Mouse (Mus musculus) neural tube, embryonic 13.5 days (tissue): ENCODE measurements at regions not wholly inside any gene's neighbourhood (a gene's known extent, or its start where the extent isn't known, plus 50 kb on each side); places are given as distances from the start of the nearest gene placed in this dataset.
A peak's percentile ranks its signal among the peaks of the same experiment; 100 is the strongest.

Experiments used
- ATAC-seq: fragments of 200-750 bp; cut with Nextera tagmentation; 2 replicates; pipeline ENCODE4 v1.8.0; 2017; ENCODE audit warnings: low read depth, mild to moderate bottlenecking, moderate TSS enrichment, moderate library complexity
- H3K27ac ChIP-seq: fragments of 300-500 bp; sonication (generic); replicated peaks from 2 replicates; pipeline ENCODE4 v1.5.1; 2015; ENCODE audit warnings: moderate library complexity, mild to moderate bottlenecking, inconsistent platforms
- H3K27me3 ChIP-seq: fragments of 300-500 bp; sonication (generic); 2 replicates; pipeline ENCODE4 v1.6.1; 2015; ENCODE audit warnings: mild to moderate bottlenecking, inconsistent platforms
- H3K36me3 ChIP-seq: fragments of 300-500 bp; sonication (generic); 2 replicates; pipeline ENCODE4 v1.6.1; 2015; ENCODE audit warnings: mild to moderate bottlenecking, inconsistent platforms
- H3K4me1 ChIP-seq: fragments of 300-500 bp; sonication (generic); replicated peaks from 2 replicates; pipeline ENCODE4 v1.6.1; 2015; ENCODE audit warnings: inconsistent platforms
- H3K4me2 ChIP-seq: fragments of 300-500 bp; sonication (generic); 2 replicates; pipeline ENCODE4 v1.6.1; 2015; ENCODE audit warnings: inconsistent platforms, mild to moderate bottlenecking, moderate library complexity
- H3K4me3 ChIP-seq: fragments of 300-500 bp; sonication (generic); 2 replicates; pipeline ENCODE4 v1.5.1; 2015; ENCODE audit warnings: mild to moderate bottlenecking, inconsistent platforms
- H3K9ac ChIP-seq: fragments of 300-500 bp; sonication (generic); 2 replicates; pipeline ENCODE4 v1.6.1; 2015; ENCODE audit warnings: moderate library complexity, mild to moderate bottlenecking, inconsistent platforms
- H3K9me3 ChIP-seq: fragments of 300-500 bp; sonication (generic); 2 replicates; pipeline ENCODE4 v1.6.1; 2016; ENCODE audit warnings: inconsistent platforms
- WGBS: fragments of 180-500 bp; shearing (Covaris S2); methylation state at CpG from one replicate; pipeline ENCODE4 v1.1.7; 2015; 5-methylcytosine and 5-hydroxymethylcytosine counted together

DNA sequence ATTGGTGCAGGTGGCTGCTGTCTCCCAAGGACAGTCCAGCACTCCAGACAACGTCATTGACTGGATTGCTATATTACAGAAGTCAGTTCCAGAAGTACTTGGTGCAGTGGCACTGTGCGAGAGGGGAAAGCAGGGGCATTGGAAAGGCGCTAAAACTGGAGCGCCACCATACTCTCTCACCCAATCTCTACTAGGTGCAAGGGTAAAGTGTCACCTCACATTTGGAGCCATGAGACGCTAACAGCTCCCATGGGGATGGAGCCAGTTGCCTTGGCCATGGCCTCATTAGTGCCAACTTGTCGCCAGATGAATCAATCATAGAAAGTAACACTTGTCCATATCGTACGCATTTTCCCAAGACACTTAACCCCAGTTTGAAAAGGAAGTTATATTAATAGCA, 1617.2 kb upstream of the Gulo start:
- no peak overlapping the region for H3K4me2 ChIP-seq
- no peak overlapping the region for H3K27ac ChIP-seq
- no peak overlapping the region for H3K9ac ChIP-seq
- H3K9me3 ChIP-seq = no peaks in the 10 kb centered on the region
- H3K4me1 ChIP-seq = no peaks in the 10 kb centered on the region
- no peaks in the 10 kb centered on the region for H3K36me3 ChIP-seq
- WGBS = 88% methylated on average over 8 of the region's 8 CpGs
- H3K4me3 ChIP-seq = no peak overlapping the region
- ATAC-seq = no peak
- no peaks in the 10 kb centered on the region for H3K27me3 ChIP-seq

DNA sequence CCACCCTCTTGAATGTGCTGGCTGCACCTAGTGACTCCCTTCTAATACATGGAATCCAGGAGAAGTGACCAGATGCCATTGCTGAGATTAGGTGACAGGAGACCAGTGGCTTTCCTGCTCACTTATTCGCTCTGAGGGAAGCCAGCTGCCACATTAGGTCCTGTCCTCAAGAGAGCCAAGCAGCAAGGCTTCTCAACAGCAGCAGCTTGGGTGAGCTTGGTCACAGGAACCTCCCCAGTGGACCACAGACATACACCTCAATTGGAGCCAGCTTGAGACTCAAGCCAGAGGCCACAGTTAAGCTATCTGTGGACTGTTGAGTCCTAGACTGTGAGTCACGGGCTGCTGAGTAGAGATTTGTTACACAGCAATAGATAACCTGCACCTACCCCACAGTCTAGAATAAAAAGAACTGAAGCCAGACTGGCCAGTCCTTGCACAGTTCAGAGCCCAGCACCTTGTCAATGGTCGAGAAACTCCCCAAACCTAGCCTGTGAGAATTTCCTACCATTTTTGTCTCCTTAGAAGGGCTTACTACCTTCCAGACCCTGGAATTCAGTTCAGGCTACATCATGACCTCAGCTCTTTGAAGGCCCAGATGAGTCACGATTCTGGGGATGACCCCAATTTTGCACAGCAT, 1615.0 kb upstream of the Gulo start:
- Histone ChIP-seq H3K27me3 (no peaks in the 10 kb centered on the region), H3K4me2 (no peak overlapping the region), H3K36me3 (no peaks in the 10 kb centered on the region), H3K4me3 (no peak overlapping the region), H3K27ac (no peak overlapping the region), H3K9ac (no peak overlapping the region), H3K4me1 (no peaks in the 10 kb centered on the region), H3K9me3 (no peaks in the 10 kb centered on the region)
- WGBS = 75% methylated on average over 4 of the region's 4 CpGs
- ATAC-seq = no peak

DNA sequence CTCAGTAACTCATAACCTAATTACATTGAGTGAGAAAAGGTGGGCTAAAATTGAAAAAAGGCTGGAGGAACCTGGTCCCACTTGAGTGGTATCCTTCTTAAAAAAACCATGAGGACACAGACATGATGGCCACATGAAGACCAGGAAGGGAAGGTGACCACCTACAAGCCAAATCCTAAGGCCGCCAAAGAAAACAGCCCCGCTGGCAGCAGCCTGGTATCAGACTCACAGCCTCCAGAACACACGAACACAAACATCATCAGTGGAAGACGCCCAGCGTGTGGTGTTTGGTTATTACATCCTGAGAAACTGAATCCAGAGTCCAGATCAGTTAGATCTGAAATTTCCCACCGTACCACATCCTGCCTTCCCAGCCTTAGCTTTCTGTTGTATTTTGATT, 1613.9 kb upstream of the Gulo start:
- Histone ChIP-seq H3K4me2 (no peak overlapping the region), H3K27me3 (no peaks in the 10 kb centered on the region), H3K9me3 (no peaks in the 10 kb centered on the region), H3K36me3 (no peaks in the 10 kb centered on the region), H3K9ac (no peak overlapping the region), H3K4me3 (no peak overlapping the region), H3K27ac (no peak overlapping the region), H3K4me1 (no peaks in the 10 kb centered on the region)
- no peak for ATAC-seq
- whole genome bisulfite sequencing = 84% methylated on average over 6 of the region's 6 CpGs

DNA sequence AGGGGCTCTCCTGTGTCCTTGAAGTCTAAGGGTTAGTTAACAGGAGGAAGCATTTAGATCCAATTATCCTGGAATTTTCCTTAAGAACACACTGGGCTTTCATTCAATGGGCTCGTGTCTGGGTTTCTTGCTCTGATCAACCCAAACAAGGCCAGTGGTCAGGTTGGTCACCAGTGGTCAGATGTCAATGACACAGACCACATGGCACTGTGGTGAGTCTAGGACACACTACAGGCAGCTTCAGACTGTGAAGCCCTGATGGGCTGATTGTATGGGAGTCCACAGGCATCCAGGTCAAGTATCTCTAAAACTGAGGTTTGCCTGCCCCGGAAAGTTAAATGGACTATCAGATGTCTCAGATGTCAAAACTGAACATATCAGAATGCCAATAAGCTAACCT, 1612.5 kb upstream of the Gulo start:
- no peaks in the 10 kb centered on the region for H3K27me3 ChIP-seq
- no peaks in the 10 kb centered on the region for H3K36me3 ChIP-seq
- no peak overlapping the region for H3K27ac ChIP-seq
- H3K9me3 ChIP-seq = no peaks in the 10 kb centered on the region
- no peak overlapping the region for H3K4me3 ChIP-seq
- 75% methylated on average over 2 of the region's 2 CpGs for WGBS
- no peak overlapping the region for H3K9ac ChIP-seq
- peaks cover 9% of the 10 kb centered on the region for H3K4me1 ChIP-seq
- no peak for ATAC-seq
- H3K4me2 ChIP-seq = no peak overlapping the region

DNA sequence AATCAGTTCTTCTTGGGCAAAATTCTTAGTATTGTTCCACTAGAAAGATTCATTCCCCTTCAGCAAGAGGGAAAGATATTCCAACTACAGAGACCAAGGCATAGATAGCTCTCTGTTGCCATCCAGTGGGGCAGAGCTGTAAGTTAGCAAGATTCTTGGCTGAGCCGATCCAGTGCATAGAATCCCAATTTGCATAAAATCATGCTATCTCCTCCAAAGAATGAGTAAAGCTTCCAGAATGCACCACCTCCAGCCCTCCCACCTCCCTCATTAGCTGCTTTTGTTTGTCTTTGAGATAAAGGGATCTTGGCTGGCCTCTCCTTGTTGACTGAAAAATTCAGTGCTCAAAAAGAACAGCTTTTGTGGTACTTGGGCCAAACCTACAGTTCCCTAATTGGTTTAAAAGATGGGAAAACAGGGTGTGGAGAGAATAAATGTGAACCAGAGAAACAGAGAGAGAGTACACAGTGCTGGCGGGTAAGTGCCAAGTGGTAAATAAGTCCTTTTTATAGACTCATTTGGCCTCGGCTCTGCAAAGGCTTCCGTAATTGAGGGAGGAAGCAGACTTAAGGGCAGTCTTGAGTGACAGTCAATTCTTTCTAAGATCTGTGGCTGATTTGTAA, 1612.0 kb upstream of the Gulo start:
- no peaks in the 10 kb centered on the region for H3K27me3 ChIP-seq
- no peaks in the 10 kb centered on the region for H3K36me3 ChIP-seq
- H3K4me2 ChIP-seq = no peak overlapping the region
- no peak overlapping the region for H3K4me3 ChIP-seq
- H3K4me1 ChIP-seq = peaks cover 11% of the 10 kb centered on the region
- no peaks in the 10 kb centered on the region for H3K9me3 ChIP-seq
- no peak overlapping the region for H3K27ac ChIP-seq
- WGBS = 29% methylated on average over 4 of the region's 4 CpGs
- peak; percentile 50; the same call in 1 of the 2 replicates for ATAC-seq
- H3K9ac ChIP-seq = no peak overlapping the region

DNA sequence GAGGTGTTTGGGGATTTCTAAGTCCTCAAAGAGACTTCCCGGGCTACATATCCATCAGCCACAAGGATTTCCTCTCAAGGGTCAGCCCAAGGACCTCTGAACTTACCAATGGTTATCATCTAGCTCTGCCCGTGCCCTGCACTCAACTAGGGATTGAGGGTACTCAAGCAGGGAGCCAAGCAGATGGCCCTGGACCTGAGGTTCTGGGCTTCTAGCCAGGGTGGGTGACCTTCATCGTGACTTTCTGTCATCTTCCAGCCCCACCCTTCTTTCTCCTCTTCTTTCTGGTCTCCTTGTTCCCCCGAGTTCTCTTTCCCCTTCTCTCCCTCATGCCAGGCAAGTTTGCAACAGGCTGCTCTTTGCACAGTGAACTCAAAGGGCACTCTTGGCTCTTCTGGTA, 1610.6 kb upstream of the Gulo start:
- Histone ChIP-seq H3K4me3 (no peak overlapping the region), H3K4me2 (no peak overlapping the region), H3K36me3 (no peaks in the 10 kb centered on the region), H3K4me1 (peaks cover 15% of the 10 kb centered on the region), H3K27me3 (no peaks in the 10 kb centered on the region), H3K9ac (no peak overlapping the region), H3K9me3 (no peaks in the 10 kb centered on the region), H3K27ac (no peak overlapping the region)
- WGBS = 79% methylated on average over 4 of the region's 4 CpGs
- no peak for ATAC-seq

DNA sequence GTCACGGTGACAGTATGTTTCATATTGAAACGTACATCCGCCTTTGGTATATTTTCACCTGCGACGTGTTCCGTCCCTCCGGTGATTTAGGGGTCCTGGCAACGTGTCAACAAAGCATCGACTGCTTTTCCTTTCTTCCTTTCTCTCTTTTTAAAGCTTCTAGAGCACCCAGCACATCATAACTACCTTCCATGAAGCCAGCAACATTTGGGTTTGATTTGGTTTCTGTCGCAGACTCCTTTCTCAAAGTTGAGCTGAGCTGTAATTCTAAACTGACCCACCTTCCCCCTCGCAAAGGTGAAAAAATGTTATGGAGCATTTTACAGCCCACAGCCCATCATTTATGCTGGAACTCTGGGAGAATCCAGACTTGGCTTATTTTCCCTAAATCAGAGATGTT, 1605.4 kb upstream of the Gulo start:
- Histone ChIP-seq H3K36me3 (no peaks in the 10 kb centered on the region), H3K4me2 (no peak overlapping the region), H3K9me3 (no peaks in the 10 kb centered on the region), H3K27me3 (peaks cover 12% of the 10 kb centered on the region), H3K4me3 (no peak overlapping the region), H3K4me1 (peaks cover 37% of the 10 kb centered on the region), H3K27ac (no peak overlapping the region), H3K9ac (no peak overlapping the region)
- no peak for ATAC-seq
- 77% methylated on average over 11 of the region's 11 CpGs for whole genome bisulfite sequencing

DNA sequence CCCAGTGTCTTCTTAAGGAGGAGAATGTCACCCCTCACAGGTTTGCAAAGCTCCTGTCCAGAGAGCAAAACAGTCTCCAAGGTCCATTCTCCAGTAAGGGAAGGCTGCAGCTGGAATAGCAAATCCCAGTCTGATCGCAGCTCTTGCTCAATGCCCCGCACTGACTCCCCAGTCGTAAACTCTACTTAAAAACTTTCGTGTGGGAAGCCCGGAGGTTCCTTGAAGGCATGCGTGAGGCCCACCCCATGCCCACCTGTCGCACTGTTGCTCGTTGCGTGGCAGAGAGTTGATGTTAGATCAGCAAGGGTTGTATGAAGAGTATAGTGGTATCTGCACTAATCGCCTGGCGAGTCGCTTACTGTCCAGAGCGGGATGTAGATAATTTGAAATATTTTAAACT, 1604.7 kb upstream of the Gulo start:
- H3K4me2 ChIP-seq = peak overlapping the region; percentile 40

DNA sequence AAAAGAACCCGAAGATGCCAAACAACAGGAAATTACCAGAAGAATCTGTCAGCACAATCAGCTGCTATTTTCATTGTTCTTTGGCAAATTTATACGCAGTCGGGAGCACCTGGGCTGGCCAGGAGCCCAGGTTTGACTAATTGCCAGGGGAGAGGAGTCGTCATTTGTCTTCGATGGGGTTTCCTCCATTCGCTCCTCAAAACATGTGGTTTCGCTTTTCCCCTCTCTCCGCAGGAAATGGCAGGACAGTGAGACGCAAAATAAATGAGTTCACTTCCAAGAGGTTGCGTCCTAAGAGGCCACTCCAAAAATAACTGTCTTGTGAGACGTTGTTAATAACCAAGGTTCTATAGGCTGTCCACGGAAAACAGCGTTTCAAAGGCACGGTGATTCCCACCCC, 1604.2 kb upstream of the Gulo start:
- WGBS = 44% methylated on average over 14 of the region's 14 CpGs
- no peak overlapping the region for H3K4me3 ChIP-seq

More for the DNA sequence above, 1604.7 kb upstream of the Gulo start:
- H3K9me3 ChIP-seq = no peaks in the 10 kb centered on the region
- H3K4me1 ChIP-seq = peaks cover 37% of the 10 kb centered on the region
- no peaks in the 10 kb centered on the region for H3K36me3 ChIP-seq
- no peak overlapping the region for H3K9ac ChIP-seq
- no peak for ATAC-seq
- H3K27ac ChIP-seq = no peak overlapping the region
- no peak overlapping the region for H3K4me3 ChIP-seq
- 76% methylated on average over 13 of the region's 13 CpGs for WGBS
- H3K27me3 ChIP-seq = peaks cover 15% of the 10 kb centered on the region

DNA sequence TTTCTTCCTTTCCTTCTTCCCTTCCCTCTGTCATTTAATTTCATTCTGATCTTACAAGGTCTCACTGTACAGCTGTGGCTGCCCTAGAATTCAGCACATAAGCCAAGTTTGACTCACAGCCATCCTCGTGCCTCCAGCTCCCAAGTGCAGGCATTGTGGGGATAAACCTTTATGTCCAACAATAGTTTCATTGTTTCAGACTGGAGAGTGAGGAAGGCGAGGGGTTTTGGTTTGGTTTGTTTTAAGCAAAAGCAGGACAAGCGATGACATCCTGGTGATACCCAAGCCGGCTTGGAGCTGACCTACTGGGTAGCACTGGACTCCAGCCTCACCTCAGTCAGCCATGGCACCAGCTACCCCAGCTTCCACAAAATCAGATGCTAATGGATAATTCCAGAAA, 1603.5 kb upstream of the Gulo start:
- H3K4me1 ChIP-seq = peaks cover 47% of the 10 kb centered on the region
- 37% methylated on average over 4 of the region's 4 CpGs for WGBS
- H3K4me3 ChIP-seq = no peak overlapping the region

More for the DNA sequence above, 1604.2 kb upstream of the Gulo start:
- ATAC-seq = no peak
- H3K9ac ChIP-seq = no peak overlapping the region
- H3K4me1 ChIP-seq = peaks cover 42% of the 10 kb centered on the region
- H3K27ac ChIP-seq = no peak overlapping the region
- no peaks in the 10 kb centered on the region for H3K36me3 ChIP-seq
- peak overlapping the region; percentile 40 for H3K4me2 ChIP-seq
- H3K27me3 ChIP-seq = peaks cover 15% of the 10 kb centered on the region
- no peaks in the 10 kb centered on the region for H3K9me3 ChIP-seq

DNA sequence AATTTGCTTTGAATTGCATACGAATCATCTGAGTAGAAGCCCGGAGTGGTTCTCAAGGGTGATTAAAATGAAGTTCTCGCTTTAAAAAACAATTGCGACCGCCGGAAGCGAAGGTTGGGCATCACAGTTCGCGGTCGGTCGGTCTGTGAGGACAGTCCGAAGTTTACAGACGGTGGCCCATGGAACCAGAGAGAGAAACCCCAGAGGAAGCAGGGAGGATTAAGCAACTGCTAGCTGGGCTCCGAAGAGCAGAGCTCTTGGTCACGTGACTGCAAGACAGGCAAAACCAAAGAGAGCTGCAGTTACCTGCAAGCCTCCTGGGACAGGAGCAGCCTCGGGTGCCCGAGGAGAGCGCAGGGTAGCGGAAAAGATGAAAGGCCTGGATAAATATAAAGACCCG, 1599.3 kb upstream of the Gulo start:
- no peak overlapping the region for H3K27ac ChIP-seq
- 24% methylated on average over 20 of the region's 20 CpGs for WGBS
- ATAC-seq = peak; percentile 65

More for the DNA sequence above, 1603.5 kb upstream of the Gulo start:
- Histone ChIP-seq H3K27ac (no peak overlapping the region), H3K36me3 (no peaks in the 10 kb centered on the region), H3K4me2 (no peak overlapping the region), H3K9ac (no peak overlapping the region), H3K9me3 (no peaks in the 10 kb centered on the region), H3K27me3 (peaks cover 15% of the 10 kb centered on the region)
- ATAC-seq = no peak

DNA sequence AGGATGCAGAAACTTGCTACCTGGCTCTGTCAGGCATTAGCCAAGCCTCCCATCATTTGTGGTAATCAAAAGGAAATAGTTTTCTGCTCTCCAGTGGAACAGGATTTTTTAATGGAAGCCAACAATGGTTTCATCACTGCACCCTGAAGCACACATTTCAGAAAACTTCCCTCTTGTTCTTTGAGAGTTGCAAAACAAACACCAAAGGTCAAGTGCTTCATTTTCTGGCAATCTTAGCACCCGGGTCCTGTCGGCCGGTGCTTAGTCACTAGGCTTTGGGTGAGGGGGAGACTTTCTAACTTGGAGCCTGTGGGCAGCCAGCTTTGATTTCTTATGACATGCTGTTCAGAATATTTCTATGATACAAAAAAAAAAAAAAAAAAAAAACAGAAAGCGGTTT, 1594.0 kb upstream of the Gulo start:
- H3K9me3 ChIP-seq = no peaks in the 10 kb centered on the region

More for the DNA sequence above, 1599.3 kb upstream of the Gulo start:
- H3K9me3 ChIP-seq = no peaks in the 10 kb centered on the region
- peaks cover 27% of the 10 kb centered on the region for H3K4me1 ChIP-seq
- H3K9ac ChIP-seq = peak overlapping the region; percentile 52
- H3K4me2 ChIP-seq = peak overlapping the region; percentile 53
- peak overlapping the region; percentile 26 for H3K4me3 ChIP-seq
- no peaks in the 10 kb centered on the region for H3K36me3 ChIP-seq
- H3K27me3 ChIP-seq = peaks cover 22% of the 10 kb centered on the region

DNA sequence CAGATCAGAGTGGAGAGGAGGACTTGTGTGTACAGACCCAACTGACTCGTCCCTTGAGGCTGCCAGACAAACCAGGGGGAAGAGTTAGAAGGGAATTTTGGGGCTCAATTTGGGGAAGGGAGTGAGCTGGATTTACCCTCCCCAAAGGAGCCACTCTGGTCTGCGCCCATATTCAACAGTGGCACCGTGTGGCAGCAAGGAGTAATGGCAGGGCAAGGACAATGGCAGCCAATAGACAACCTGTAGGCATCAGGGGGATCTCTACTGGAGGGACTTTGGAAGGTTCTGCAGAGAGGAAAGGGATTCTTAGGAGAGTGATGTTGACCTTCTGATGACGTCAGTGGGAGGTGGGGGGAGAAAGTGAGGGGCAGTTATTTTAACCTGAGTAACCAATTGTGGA, 1590.7 kb upstream of the Gulo start:
- H3K9me3 ChIP-seq = no peaks in the 10 kb centered on the region
- H3K36me3 ChIP-seq = no peaks in the 10 kb centered on the region
- ATAC-seq = no peak
- H3K4me3 ChIP-seq = no peak overlapping the region
- H3K27me3 ChIP-seq = peaks cover 6% of the 10 kb centered on the region; the same call in 1 of the 2 replicates
- H3K4me1 ChIP-seq = no peaks in the 10 kb centered on the region
- 26% methylated on average over 4 of the region's 4 CpGs for WGBS
- no peak overlapping the region for H3K27ac ChIP-seq
- H3K4me2 ChIP-seq = no peak overlapping the region
- H3K9ac ChIP-seq = no peak overlapping the region

More for the DNA sequence above, 1594.0 kb upstream of the Gulo start:
- no peak overlapping the region for H3K9ac ChIP-seq
- no peak for ATAC-seq
- H3K4me3 ChIP-seq = no peak overlapping the region
- no peak overlapping the region for H3K4me2 ChIP-seq
- peaks cover 2% of the 10 kb centered on the region for H3K4me1 ChIP-seq
- peaks cover 12% of the 10 kb centered on the region for H3K27me3 ChIP-seq
- 86% methylated on average over 4 of the region's 4 CpGs for WGBS
- H3K27ac ChIP-seq = no peak overlapping the region
- no peaks in the 10 kb centered on the region for H3K36me3 ChIP-seq
